Mouse (Mus musculus) CH12.LX (cell line): Measurements from ENCODE around the gene Iqcn.

Source experiments
- CTCF ChIP-seq, 2 experiments: IDR thresholded peaks in 1 of 2; conservative IDR thresholded peaks in 1 of 2; 2 replicates each; pipeline ENCODE4 v1.5.1; 2011 to 2012; ENCODE audit warnings: low read depth in 2 of 2, low read length in 2 of 2, improper control_type of control experiment in 1 of 2, inconsistent platforms in 1 of 2, mild to moderate bottlenecking in 1 of 2, moderate library complexity in 1 of 2
- MAFK ChIP-seq: IDR thresholded peaks from 2 replicates; pipeline ENCODE4 v1.6.1; 2011; ENCODE audit warnings: low read length, improper control_type of control experiment; ENCODE audit not compliant: insufficient replicate concordance
- MAZ ChIP-seq: IDR thresholded peaks from 2 replicates; pipeline ENCODE4 v1.6.1; 2012; ENCODE audit warnings: low read depth, mild to moderate bottlenecking, inconsistent platforms, low read length, improper control_type of control experiment, moderate library complexity
- NELFE ChIP-seq: IDR thresholded peaks from 2 replicates; pipeline ENCODE4 v1.6.1; 2011; ENCODE audit warnings: low read depth, low read length, improper control_type of control experiment
- PAX5 ChIP-seq: IDR thresholded peaks from 2 replicates; pipeline ENCODE4 v1.6.1; 2012; ENCODE audit warnings: low read length, inconsistent platforms, mixed read lengths
- POLR2A ChIP-seq: IDR thresholded peaks from 2 replicates; pipeline ENCODE4 v1.6.1; 2011; ENCODE audit warnings: low read depth, mild to moderate bottlenecking, improper control_type of control experiment, low read length
- USF1 ChIP-seq: IDR thresholded peaks from 2 replicates; pipeline ENCODE4 v1.6.1; 2014; ENCODE audit warnings: low read depth, mild to moderate bottlenecking, inconsistent platforms, low read length, improper control_type of control experiment
- USF2 ChIP-seq: conservative IDR thresholded peaks from 2 replicates; pipeline ENCODE4 v1.6.1; 2011; ENCODE audit warnings: low read depth, low read length, improper control_type of control experiment

DNA sequence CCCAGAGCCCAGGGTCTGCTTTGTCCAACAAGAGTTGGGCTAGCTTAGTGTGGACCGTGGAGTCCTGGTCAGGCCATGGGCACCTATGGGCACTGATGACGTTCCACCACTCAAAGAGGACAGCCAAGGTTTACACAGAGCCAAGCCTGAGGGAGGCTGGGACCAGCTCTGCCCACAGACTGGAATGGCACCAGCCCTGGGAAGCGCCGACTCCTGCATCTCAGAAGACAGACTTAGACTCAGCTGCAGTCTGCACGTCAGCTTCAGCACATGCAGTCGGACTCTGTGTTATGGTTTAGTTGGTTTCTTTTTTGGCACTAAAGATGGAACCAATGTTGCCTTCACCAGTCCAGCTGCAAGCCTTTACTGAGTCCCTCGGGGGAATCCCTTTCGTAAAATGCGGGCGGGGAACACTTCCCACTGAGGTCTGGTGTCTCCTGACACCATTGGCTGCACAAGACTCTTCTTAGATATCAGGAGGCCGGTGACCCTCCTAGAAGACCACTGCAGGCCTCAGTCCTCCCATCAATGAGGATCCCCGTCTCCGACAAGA lies 46.9 kb downstream of the Iqcn start:
- TF ChIP-seq USF1 (no peak), POLR2A (no peak), PAX5 (no peak), CTCF (conservative IDR thresholded peaks at IDR 0.05 in 1 of 2, IDR thresholded peaks at IDR 0.05 in 1 of 2; ENCODE audit: low read depth in 2 of 2, low read length in 2 of 2) (no peak), NELFE (no peak), MAZ (no peak), USF2 (no peak), MAFK (no peak)
